Mouse (Mus musculus) stomach, adult 2 months (tissue): ENCODE measurements around the gene Olfr317. TPM values are rescaled to one million over a fixed set of nuclear protein-coding genes. Genes with fewer than 3 reads are reported as not detected.

Experiments used
- polyA plus RNA-seq: library from polyadenylated mRNA; depleted of rRNA; stranded (reverse); fragments of >200 nt; gene quantifications from 2 replicates; pipeline ENCODE4 v1.2.3, GENCODE M21; 2012; rRNA removed

The Olfr317 gene
- polyA plus RNA-seq: not detected in 2 replicates

DNA sequence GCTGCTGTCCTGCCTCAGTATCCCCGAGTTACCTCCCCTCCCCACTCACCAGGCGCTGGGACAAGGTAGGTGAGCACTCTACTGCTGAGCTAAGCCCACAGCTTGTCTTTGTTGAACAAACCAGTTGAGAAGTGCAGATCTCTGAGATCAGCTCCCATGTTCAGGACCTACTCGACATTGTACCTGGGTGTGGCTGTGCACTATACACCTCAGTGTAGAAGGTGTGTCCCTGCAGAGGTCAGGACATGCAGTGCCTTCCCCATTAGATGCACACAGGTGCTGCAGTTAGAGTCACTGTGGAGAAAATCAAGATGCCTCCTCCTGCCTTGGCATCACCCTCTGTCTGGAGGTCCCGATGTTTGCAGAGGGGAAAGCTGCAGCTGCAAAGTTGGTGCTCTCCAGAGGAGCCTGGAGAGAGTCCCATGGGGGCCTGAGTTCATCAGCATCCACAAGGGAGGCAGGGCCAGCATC lies at the start of gene Olfr317:
Olfr317 (minus strand) TSS at position 421 of the 471 bp plus-strand sequence.

DNA sequence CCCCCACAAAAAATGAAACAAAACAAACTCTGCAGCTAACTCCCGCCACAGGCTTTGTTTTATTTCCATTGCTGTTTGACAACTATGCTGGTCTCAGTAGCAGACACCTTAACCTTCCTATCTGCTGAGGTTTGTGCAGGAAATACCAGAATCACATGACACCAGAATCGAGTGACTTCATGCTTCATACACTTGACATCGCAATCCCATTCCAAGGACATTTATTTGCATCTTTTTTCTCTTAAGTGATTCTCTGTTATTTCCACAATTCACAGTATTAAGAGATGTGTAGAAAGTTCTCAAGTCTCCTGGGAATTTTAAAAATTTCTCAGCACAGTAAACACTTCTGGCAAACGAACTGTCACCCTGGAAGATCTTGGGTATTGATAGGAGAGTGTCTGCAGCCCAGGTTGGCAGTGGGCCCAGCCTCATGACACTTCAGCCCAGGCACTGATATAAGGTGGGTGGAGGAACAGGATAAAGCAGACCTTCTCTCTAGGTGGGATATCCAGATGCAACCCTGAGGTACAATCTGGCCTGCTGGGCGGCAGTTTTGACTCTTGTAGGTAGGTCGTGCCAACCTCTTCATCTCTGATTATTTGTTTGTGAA lies 43.6 kb upstream of the Olfr317 start, which contains the start of gene Olfr314:
Olfr314 (plus strand) TSS at position 473 of the 610 bp plus-strand sequence.

DNA sequence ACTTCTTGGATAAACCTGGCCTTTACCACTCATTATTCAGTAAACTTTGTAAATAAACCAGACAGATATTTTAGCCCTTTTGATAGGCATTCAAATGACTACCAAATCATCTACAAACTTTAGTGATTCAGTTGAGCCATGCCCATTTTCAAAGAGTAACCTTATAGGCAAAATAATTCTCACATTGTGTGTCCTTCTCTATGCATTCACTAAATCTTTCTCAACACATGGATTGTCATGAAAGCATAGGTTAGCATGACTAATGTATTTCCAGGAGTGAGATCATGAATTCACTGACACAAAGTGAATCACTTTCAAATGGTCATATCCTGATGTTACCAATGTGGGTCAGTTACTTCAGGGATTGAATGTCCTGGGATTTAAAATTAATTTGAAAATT lies 33.9 kb upstream of the Olfr317 start, which contains the start of gene Olfr315:
Olfr315 (plus strand) TSS at position 301 of the 400 bp plus-strand sequence.

DNA sequence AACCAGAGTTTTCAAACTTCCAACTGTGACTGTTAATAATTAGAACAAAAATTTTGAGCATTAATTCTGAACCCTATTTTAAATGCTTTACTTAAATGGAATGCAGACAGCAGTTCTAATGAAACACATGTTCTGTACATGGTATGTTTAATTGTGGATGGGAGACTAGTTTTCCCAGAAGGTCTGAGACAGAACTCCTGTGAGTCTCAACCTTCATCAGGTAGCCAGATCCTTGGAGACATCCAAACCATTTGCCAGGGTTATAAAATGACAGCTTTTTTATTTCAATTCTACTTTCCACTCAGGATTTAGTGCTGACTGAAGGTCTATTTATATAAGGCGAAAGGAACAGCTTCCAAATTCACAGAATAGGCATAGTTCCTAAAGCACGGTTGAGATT lies 13.4 kb upstream of the Olfr317 start, which contains the start of gene Olfr316:
Olfr316 (plus strand) TSS at position 301 of the 400 bp plus-strand sequence.

DNA sequence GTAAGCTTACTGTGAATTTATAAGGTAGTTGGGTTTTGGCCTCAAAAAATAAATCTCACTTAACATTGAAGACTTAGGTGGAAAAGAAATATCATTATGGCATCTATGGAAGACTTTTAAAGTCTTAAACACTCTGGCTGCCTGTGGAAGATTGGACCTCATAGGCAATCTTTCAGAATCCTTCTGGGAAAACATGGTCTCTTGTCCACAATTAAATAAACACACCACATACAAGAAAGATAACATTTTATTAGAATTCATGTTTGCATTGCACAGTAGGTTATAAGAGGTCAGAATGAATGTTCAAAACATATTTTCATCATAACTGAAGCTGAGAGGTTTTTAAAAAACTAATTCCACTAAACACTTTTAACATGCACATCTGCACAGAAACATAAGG lies 15.1 kb downstream of the Olfr317 start, which contains the start of gene Olfr318:
Olfr318 (minus strand) TSS at position 101 of the 400 bp plus-strand sequence.

DNA sequence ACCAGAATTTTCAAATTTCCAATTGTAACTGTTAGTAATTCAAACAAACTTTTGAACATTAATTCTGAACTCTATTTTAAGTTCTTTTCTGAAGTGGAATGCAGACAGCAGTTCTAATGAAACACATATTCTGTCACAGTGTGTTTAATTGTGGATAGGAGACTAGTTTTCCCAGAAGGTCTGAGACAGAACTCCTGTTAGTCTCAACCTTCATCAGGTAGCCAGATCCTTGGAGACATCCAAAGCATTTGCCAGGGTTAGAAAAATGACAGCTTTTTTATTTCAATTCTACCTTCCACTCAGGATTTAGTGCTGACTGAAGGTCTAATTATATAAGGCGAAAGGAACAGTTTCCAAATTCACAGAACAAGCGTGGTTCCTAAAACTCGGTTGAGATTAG lies 40.1 kb downstream of the Olfr317 start, which contains the start of gene Olfr319:
Olfr319 (plus strand) TSS at position 301 of the 400 bp plus-strand sequence.

Other genes starting within 250 kb of the Olfr317 start
- not detected in 2 replicates for gene Olfr332, start 246.7 kb downstream of the Olfr317 start, polyA plus RNA-seq
- not detected in 2 replicates for gene Olfr331, start 236.6 kb downstream of the Olfr317 start, polyA plus RNA-seq
- not detected in 2 replicates for gene Olfr330, start 204.4 kb downstream of the Olfr317 start, polyA plus RNA-seq
- not detected in 2 replicates for gene Olfr329-ps, start 192.8 kb downstream of the Olfr317 start, polyA plus RNA-seq
- not detected in 2 replicates for gene Olfr328, start 183.6 kb downstream of the Olfr317 start, polyA plus RNA-seq
- not detected in 2 replicates for gene Olfr224, start 168.7 kb downstream of the Olfr317 start, polyA plus RNA-seq
- not detected in 2 replicates for gene Olfr325, start 161.5 kb downstream of the Olfr317 start, polyA plus RNA-seq
- gene Olfr324, start 144.1 kb downstream of the Olfr317 start, polyA plus RNA-seq: not detected in 2 replicates
- gene 2210407C18Rik, start 123.1 kb downstream of the Olfr317 start, polyA plus RNA-seq: 116 and 121 TPM in 2 replicates
- 0.03 TPM in 1 of 2 replicates, not detected in the other for gene Olfr323, start 108.7 kb downstream of the Olfr317 start, polyA plus RNA-seq
- 0.11 and 0.27 TPM in 2 replicates for gene Trim58, start 98.7 kb downstream of the Olfr317 start, polyA plus RNA-seq
- gene Olfr322, start 80.4 kb downstream of the Olfr317 start, polyA plus RNA-seq: not detected in 2 replicates
- gene Olfr320, start 58.1 kb downstream of the Olfr317 start, polyA plus RNA-seq: not detected in 2 replicates
- not detected in 2 replicates for gene Olfr319, start 40.0 kb downstream of the Olfr317 start, polyA plus RNA-seq
- not detected in 2 replicates for gene Olfr318, start 15.2 kb downstream of the Olfr317 start, polyA plus RNA-seq
- not detected in 2 replicates for gene Olfr316, start 13.5 kb upstream of the Olfr317 start, polyA plus RNA-seq
- not detected in 2 replicates for gene Olfr315, start 34.0 kb upstream of the Olfr317 start, polyA plus RNA-seq
- not detected in 2 replicates for gene Olfr314, start 43.7 kb upstream of the Olfr317 start, polyA plus RNA-seq
- gene Fam183b, start 62.7 kb upstream of the Olfr317 start, polyA plus RNA-seq: 0.26 and 0.61 TPM in 2 replicates
- not detected in 2 replicates for gene Olfr313, start 75.8 kb upstream of the Olfr317 start, polyA plus RNA-seq
- gene Olfr312, start 90.0 kb upstream of the Olfr317 start, polyA plus RNA-seq: not detected in 2 replicates
- not detected in 2 replicates for gene Olfr311, start 100.0 kb upstream of the Olfr317 start, polyA plus RNA-seq
- 0.38 and 0.61 TPM in 2 replicates for gene Gm12258, start 107.9 kb upstream of the Olfr317 start, polyA plus RNA-seq
- gene 2810021J22Rik, start 128.0 kb upstream of the Olfr317 start, polyA plus RNA-seq: 1.1 and 1.4 TPM in 2 replicates
- gene Zfp39, start 165.0 kb upstream of the Olfr317 start, polyA plus RNA-seq: 0.11 and 0.12 TPM in 2 replicates
- gene Btnl10, start 178.7 kb upstream of the Olfr317 start, polyA plus RNA-seq: not detected in 2 replicates
- gene Rnf187, start 199.7 kb upstream of the Olfr317 start, polyA plus RNA-seq: 102 and 188 TPM in 2 replicates
- gene Hist3h2ba, start 209.7 kb upstream of the Olfr317 start, polyA plus RNA-seq: 1.8 and 3.1 TPM in 2 replicates
- 7.0 and 8.4 TPM in 2 replicates for gene Hist3h2a, start 215.5 kb upstream of the Olfr317 start, polyA plus RNA-seq
- gene Trim17, start 215.5 kb upstream of the Olfr317 start, polyA plus RNA-seq: 0.05 and 0.08 TPM in 2 replicates
- gene Trim11, start 238.9 kb upstream of the Olfr317 start, polyA plus RNA-seq: 15.6 and 16.0 TPM in 2 replicates